Mouse (Mus musculus): ENCODE measurements at regions not wholly inside any gene's neighbourhood (a gene's known extent, or its start where the extent isn't known, plus 50 kb on each side); places are given as distances from the start of the nearest gene placed in this dataset.

GRCm38 (mm10) chr10:111831105-111831504 lies 141.4 kb upstream of the Krr1 start:
- no peak for DNase-seq

- no peak for DNase-seq
Measured at GRCm38 (mm10) chr10:111833611-111834010, 138.9 kb upstream of the Krr1 start.

DNA sequence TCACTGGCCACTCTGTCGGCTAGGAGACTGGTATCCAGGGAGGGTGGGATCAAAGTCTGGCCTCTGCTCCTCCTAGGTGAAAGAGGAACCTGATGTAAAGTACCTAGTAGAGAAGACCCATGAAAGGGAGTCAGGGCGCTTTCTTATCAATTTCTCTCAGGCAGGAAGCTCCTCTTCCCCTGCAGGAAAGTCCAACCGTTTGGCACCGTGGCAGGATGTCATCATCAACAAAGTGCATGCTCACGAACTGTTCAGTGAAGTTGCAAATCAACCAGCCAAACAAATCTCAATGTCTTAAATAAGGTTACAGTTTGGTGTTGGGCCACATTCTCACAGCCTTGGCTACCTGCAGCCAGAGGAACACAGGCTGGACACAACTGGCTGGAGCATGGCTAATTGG lies 138.2 kb upstream of the Krr1 start:
- DNase-seq = peak in 1 of 2 experiments; percentile 5

DNA sequence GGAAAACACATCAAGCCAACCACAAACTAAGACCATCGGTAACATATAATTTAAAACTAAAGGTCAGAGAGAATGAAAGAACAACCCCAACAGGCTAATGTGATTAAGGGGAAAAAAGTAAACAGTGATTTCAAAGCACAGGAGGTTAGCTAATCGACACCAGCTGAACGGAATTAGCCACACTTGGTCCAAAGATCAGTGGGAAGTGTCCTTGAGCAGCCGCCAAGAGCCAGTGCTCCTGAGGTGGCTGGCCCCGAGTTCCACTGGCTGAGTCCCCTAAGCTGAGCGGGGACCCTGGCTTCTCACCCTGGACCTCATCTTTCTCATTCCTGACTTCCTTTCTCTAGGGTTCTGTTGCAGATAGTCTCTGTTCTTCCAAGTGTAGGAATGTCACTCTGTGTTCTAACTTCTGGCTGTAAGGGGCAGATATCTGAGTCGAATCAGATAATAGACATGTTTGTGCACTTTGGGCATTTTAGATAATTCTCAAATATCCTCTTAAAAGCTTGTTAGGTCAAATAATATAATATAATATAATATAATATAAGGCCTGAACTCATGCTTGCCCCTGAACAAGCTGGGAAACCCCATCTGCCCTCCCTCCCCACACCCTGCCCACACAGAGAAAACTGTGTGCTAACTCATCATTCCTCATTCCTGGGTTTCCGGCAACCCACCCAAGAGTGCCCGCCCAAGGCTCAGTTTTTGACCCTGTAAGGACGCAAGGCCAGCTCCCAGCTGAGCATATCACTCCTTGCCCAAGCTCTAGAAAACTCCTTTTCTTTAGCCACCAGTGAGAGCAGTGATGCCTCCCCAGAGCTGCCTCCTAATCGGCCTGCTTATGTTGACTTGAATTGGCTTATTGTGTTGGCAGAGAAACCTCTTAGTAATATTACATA lies 137.3 kb upstream of the Krr1 start:
- DNase-seq = peak; percentile 39 to 51

GRCm38 (mm10) chr10:111836191-111836590 lies 136.3 kb upstream of the Krr1 start:
- DNase-seq = no peak

- DNase-seq = no peak
Measured at GRCm38 (mm10) chr10:111836802-111837201, 135.7 kb upstream of the Krr1 start.

DNA sequence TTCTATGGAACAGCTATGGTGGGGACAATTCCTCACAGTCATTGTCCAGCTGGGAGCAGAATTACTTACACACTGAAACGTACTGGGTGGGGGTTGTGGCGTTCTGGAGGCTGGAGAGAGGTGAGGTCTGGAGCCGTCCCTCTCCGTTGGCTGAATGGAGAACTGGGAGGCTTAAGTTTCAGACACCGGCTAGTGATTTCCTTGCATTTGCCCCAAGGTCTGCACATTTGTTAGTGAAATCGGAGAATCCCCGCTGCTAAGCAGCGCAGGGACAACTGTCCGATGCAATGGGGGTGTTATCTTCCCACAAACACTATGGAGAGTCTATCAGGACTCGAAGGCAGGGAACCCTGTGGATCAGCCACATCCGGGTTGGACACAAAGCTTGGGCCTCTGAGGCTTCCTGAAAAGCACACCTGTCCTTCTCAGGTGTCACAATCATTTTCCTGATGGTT lies 130.1 kb upstream of the Krr1 start:
- DNase-seq = no peak

DNA sequence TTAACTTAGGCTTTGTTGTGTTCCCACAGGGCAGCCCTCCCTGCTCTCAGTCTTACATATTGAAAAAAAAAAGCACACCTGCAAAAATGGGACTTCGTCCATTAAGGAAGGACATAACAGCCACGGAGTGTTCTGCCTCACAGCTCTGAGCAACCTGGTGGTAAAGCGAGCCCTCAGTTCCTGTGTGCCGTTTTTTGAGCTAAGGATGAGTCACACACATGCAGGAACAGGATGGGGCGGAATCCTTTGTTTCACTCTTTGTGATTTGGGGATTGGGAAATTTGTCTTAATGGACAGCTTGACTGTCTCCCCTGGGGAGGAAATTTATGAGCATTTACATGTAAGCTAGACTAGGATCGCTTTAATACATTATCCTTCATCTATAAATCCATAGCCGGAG lies 129.6 kb upstream of the Krr1 start:
- no peak for DNase-seq

GRCm38 (mm10) chr10:111843301-111843700 lies 129.2 kb upstream of the Krr1 start:
- no peak for DNase-seq

- no peak for DNase-seq
Measured at GRCm38 (mm10) chr10:111844144-111844543, 128.3 kb upstream of the Krr1 start.

- DNase-seq = no peak
Measured at GRCm38 (mm10) chr10:111845946-111846345, 126.5 kb upstream of the Krr1 start.

DNA sequence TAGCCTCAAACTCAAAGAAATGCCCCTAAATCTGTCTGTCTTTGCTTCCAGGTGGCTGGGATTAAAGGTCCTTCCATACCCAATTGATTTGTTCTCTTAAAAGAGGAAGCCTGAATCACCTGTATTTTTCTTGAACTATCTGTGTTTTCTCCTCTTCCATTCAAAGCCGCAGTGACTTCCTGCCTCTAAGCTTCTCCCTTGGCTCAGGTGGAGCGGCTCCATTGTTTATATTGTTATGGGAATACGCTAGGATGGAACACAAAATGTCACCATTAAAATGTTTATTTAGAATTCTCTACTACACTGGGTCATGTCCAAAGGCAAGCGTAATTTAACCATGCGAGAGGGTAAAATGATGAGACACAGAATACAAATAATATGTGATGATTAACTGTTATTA lies 118.2 kb upstream of the Krr1 start:
- DNase-seq = no peak

DNA sequence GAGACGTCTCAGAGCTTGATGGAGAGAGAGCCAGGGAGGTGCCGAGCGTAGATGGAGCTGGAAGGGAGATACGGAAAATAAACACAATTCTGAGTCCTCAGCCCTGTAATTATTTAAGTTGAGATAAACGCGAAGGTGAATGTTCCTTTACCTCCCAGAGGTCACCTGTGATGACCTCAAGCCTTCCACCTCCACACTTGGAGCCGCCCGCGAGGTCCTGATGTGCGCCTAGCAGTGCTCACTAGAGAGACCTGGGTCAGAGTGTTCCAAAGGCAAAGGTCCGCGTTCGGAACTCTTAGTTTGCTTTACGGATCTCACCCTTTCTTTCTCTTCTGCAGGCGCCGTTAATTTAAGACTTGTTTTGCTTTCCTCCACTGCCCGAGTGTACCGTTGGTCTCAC lies 117.0 kb upstream of the Krr1 start:
- no peak for DNase-seq

- DNase-seq = no peak
Measured at GRCm38 (mm10) chr10:111858403-111858802, 114.1 kb upstream of the Krr1 start.

DNA sequence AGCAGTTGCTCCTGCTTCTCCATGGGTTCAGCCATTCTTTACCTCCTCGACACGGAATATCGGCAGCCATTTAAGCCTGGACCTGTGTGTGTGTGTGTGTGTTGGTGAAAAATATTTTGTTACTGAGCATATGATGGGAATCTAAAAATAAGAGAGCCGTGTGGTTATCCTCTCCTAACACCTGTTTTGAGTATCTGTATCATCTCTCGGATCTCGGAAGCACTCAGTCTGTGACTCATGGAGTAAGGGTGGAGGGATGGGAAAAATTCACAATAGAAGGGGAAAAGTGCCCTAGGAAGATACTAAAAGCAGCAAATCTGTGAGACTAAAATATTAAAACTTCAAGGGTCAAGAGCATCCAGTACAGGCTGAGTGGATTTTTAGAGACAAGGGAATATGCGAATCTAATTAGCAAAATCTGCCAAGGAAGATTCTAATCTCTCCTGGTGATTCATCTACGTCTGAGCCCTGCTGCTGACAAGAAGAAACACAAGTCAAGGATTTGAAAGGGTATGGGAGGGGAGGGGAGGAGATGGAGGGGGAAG lies 107.1 kb upstream of the Krr1 start:
- DNase-seq = no peak

DNA sequence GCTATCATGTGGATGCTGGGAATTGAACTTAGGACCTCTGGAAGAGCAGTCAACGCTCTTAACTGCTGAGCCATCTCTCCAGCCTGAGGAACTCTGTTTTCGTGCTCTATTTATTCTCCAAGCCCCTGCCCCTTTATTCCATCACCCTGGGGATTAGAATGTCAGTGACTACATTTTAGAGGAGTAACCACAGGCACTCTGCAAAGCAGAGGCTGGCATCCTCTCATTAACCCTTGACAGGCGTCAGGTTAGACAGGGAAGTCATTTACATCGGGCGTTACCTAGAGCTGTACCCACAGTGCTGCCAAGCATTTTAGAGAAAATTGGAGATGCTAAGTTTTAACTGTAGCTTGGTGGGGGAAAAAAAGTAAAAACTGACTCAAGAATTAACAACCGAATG lies 105.4 kb upstream of the Krr1 start:
- no peak for DNase-seq

- no peak for DNase-seq
Measured at GRCm38 (mm10) chr10:111867538-111867937, 104.9 kb upstream of the Krr1 start.

DNA sequence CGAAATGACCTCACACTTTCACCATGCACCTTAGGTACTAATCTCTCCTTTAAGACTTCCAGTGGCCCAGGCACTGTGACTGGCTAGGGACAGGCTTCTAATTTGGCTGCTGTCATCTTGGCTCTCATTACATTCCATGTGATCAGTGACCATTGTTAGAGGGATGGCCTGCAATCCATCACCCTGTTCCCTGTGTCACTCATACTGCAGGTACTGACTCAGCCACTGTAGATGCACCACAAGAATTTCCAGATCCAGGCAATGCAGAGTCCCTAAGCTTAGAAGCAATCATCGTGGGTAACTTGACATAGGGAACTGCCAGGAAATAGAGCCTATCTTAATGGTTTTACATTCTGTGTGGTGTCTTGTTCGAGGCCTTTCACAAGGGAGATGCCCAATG lies 92.1 kb upstream of the Krr1 start:
- no peak for DNase-seq

DNA sequence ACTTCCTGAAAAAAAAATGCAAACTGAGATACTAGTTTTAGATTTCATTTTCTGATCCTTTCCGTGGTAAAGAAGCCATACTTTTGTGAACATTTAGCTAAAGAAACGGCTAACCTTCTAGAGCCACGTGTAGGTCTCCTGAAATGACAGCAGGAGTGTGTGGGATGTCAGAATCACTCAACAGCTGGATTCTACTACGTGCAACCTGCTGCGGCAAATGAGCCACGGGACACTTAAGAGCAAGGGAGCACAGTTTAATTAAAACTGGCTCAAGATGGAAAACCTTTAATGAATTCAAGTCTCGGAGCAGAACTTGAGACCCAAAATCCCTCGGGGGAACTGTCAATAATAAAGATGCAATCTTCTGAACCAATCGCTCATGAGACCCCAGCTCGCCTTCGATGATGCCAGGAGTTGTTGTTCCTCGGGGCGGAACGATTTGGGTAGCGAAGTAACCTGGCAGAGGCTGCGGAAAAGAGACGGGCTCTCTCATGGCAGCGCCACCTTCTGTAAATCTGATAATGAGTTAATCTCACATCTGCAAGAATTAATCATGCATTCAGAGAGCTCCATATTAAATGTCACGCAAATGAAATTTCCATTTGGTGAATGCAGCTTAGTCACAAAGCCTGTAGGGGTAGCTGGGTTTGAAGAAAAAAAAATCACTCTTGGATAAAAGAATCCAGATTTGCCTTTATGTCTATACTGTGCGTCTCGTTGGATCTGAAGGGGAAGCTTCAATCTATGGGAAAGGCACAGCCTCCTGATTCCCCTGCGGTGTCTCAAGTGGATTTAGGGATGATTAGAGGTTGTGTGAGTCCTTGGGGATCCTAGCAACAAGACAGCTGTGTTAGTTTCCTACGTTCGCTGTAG lies 90.9 kb upstream of the Krr1 start:
- DNase-seq = no peak

DNA sequence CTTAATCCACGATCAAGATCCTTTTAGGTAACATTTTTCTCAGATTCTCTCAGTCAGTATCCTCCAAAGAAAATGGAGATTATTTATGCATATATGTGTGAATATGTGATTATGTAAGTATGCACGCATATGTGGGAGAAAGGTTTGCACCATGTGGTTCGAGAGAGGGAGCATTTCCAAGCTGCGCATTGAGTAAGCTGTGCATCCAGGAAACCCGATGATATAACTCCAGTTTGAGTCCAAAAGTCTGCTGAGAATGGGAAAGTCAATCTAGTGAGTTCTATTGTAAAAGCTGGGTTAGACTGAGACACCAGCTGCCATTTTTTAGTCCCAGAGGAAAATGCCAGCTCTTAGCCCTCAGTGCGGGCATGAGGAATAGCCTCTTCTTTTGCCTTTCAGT lies 89.9 kb upstream of the Krr1 start:
- no peak for DNase-seq

- DNase-seq = no peak
Measured at GRCm38 (mm10) chr10:111884701-111885100, 87.8 kb upstream of the Krr1 start.

- DNase-seq = no peak
Measured at GRCm38 (mm10) chr10:111889111-111889510, 83.4 kb upstream of the Krr1 start.

DNA sequence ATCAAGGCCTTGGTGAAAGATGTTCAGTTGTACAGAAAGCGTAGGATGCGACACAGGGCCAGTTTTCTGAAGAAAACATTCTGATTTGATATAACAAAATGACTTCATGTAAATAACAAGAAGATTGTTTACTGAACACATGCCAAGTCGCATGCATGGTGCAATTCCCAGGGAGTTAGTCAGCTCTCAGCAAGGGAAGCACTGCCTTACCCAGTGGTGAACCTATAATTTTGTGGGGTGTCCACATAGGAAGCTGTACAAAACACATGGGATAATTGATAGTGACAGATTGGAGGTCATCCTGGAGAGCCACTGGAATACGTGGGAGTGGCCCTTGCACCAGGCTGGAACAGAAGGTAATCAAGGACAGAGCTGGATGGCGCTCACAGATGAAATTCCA lies 79.0 kb upstream of the Krr1 start:
- no peak for DNase-seq

DNA sequence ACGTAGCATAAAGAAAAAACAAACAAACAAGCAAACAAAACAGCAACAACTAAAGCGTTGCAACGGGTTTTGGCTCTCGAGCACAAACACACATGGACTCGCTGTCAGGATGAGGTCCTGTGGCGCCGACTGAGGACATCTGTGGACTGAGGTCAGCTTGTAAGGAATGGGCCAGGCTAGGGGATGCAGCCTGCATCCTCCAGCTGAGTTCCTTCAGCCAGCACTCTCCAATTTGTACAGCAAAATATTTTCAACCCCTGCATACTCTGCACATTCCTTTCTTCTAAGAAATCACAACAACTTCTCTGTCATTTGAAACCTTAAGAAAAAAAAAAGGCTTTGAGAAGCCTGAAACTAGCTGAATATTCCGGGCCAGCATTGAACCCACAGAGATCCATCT lies 78.5 kb upstream of the Krr1 start:
- DNase-seq = peak; percentile 44 to 67

Measured in kidney, postnatal 25 days (tissue).